Mouse (Mus musculus) MEL (cell line): Measurements from ENCODE around the gene Gm10053. TPM values are rescaled to one million over a fixed set of nuclear protein-coding genes. Genes with fewer than 3 reads are reported as not detected.

ENCODE experiments used
- DNase-seq: peaks from one replicate; pipeline ENCODE4 v3.0.0; 2011; ENCODE audit warnings: low read depth, low spot score
- H3K27ac ChIP-seq: 2 replicates; pipeline ENCODE4 v1.5.1; 2012; ENCODE audit warnings: low read depth, mild to moderate bottlenecking, control low read depth, low read length, moderate library complexity; ENCODE audit not compliant: control insufficient read depth
- H3K27me3 ChIP-seq, 2 experiments: fragments of 150-350 bp in 1 of 2; sonication (generic) in 1 of 2; 2 replicates each; pipeline ENCODE4 v1.6.1; 2012; ENCODE audit warnings: low read length in 2 of 2, mild to moderate bottlenecking in 2 of 2, improper control_type of control experiment in 1 of 2, moderate library complexity in 1 of 2; ENCODE audit not compliant: insufficient read depth in 2 of 2, control insufficient read depth in 1 of 2
- H3K36me3 ChIP-seq, 2 experiments: 2 replicates each; pipeline ENCODE4 v1.6.1; 2012 to 2014; ENCODE audit warnings: low read length in 2 of 2, improper control_type of control experiment in 1 of 2, inconsistent platforms in 1 of 2, mild to moderate bottlenecking in 1 of 2; ENCODE audit not compliant: insufficient read depth in 2 of 2, control insufficient read depth in 1 of 2
- H3K4me1 ChIP-seq, 2 experiments: fragments of 150-350 bp in 1 of 2; sonication (generic) in 1 of 2; 2 replicates each; pipeline ENCODE4 v1.6.1; 2012; ENCODE audit warnings: low read length in 2 of 2, improper control_type of control experiment in 1 of 2, mild to moderate bottlenecking in 1 of 2; ENCODE audit not compliant: insufficient read depth in 2 of 2, control insufficient read depth in 1 of 2
- H3K4me3 ChIP-seq, 2 experiments: fragments of 150-350 bp in 1 of 2; sonication (generic) in 1 of 2; 2 replicates each; pipeline ENCODE4 v1.5.1; 2012; ENCODE audit warnings: low read depth in 2 of 2, low read length in 2 of 2, mild to moderate bottlenecking in 2 of 2, moderate library complexity in 2 of 2, control low read depth in 1 of 2, improper control_type of control experiment in 1 of 2; ENCODE audit not compliant: control insufficient read depth in 1 of 2, insufficient read depth in 1 of 2
- H3K79me2 ChIP-seq: 2 replicates; pipeline ENCODE4 v1.6.1; 2012; ENCODE audit warnings: mild to moderate bottlenecking, low read length, moderate library complexity; ENCODE audit not compliant: control insufficient read depth, poor library complexity, insufficient read depth
- H3K9ac ChIP-seq: 2 replicates; pipeline ENCODE4 v1.6.1; 2012; ENCODE audit warnings: low read depth, mild to moderate bottlenecking, control low read depth, low read length, moderate library complexity; ENCODE audit not compliant: control insufficient read depth, poor library complexity, severe bottlenecking
- H3K9me3 ChIP-seq: fragments of 150-350 bp; sonication (generic); replicated peaks from 2 replicates; pipeline ENCODE4 v1.6.1; 2012; ENCODE audit warnings: mild to moderate bottlenecking, low read length, improper control_type of control experiment, moderate library complexity; ENCODE audit not compliant: insufficient read depth
- CHD1 ChIP-seq: IDR thresholded peaks from 2 replicates; pipeline ENCODE4 v1.6.1; 2012; ENCODE audit warnings: low read depth, mild to moderate bottlenecking, inconsistent platforms, low read length, improper control_type of control experiment
- CTCF ChIP-seq, 3 experiments: IDR thresholded peaks in 2 of 3; conservative IDR thresholded peaks in 1 of 3; 2 replicates each; pipeline ENCODE4 v1.5.1; 2011 to 2012; ENCODE audit warnings: low read length in 3 of 3, low read depth in 2 of 3, mild to moderate bottlenecking in 2 of 3, improper control_type of control experiment in 1 of 3, inconsistent platforms in 1 of 3, mixed read lengths in 1 of 3, moderate library complexity in 1 of 3; ENCODE audit not compliant: control insufficient read depth in 1 of 3, insufficient read depth in 1 of 3, poor library complexity in 1 of 3, severe bottlenecking in 1 of 3
- ELF1 ChIP-seq: IDR thresholded peaks from 2 replicates; pipeline ENCODE4 v1.6.1; 2014; ENCODE audit warnings: low read depth, mild to moderate bottlenecking, inconsistent platforms, low read length, improper control_type of control experiment, moderate library complexity
- EP300 ChIP-seq, 2 experiments: IDR thresholded peaks; 2 replicates each; pipeline ENCODE4 v1.6.1; 2011; ENCODE audit warnings: improper control_type of control experiment in 2 of 2, low read length in 2 of 2, low read depth in 1 of 2, mild to moderate bottlenecking in 1 of 2
- GABPA ChIP-seq: IDR thresholded peaks from 2 replicates; pipeline ENCODE4 v1.6.1; 2012; ENCODE audit warnings: low read depth, mild to moderate bottlenecking, inconsistent platforms, low read length, improper control_type of control experiment, moderate library complexity
- GATA1 ChIP-seq: IDR thresholded peaks from 2 replicates; pipeline ENCODE4 v1.6.1; 2011; ENCODE audit warnings: low read depth, low read length, improper control_type of control experiment
- KAT2A ChIP-seq: conservative IDR thresholded peaks from 2 replicates; pipeline ENCODE4 v1.6.1; 2012; ENCODE audit warnings: low read depth, low read length, improper control_type of control experiment, inconsistent platforms
- MAFK ChIP-seq: IDR thresholded peaks from 2 replicates; pipeline ENCODE4 v1.6.1; 2011; ENCODE audit warnings: low read depth, mild to moderate bottlenecking, low read length, improper control_type of control experiment, borderline replicate concordance
- MAX ChIP-seq: IDR thresholded peaks from 2 replicates; pipeline ENCODE4 v1.6.1; 2011; ENCODE audit warnings: low read length, improper control_type of control experiment
- MEF2A ChIP-seq: IDR thresholded peaks from 2 replicates; pipeline ENCODE4 v1.6.1; 2014; ENCODE audit warnings: low read depth, mild to moderate bottlenecking, inconsistent platforms, low read length, improper control_type of control experiment; ENCODE audit not compliant: poor library complexity, insufficient replicate concordance, severe bottlenecking; ENCODE audit errors: extremely low read depth
- MYC ChIP-seq: IDR thresholded peaks from 2 replicates; pipeline ENCODE4 v1.6.1; 2011; ENCODE audit warnings: low read depth, mild to moderate bottlenecking, low read length, improper control_type of control experiment, moderate library complexity
- NRF1 ChIP-seq: IDR thresholded peaks from 2 replicates; pipeline ENCODE4 v1.6.1; 2014; ENCODE audit warnings: low read depth, mild to moderate bottlenecking, inconsistent platforms, low read length, improper control_type of control experiment, moderate library complexity; ENCODE audit not compliant: poor library complexity, insufficient read depth, severe bottlenecking
- POLR2AphosphoS5 ChIP-seq: IDR thresholded peaks from 2 replicates; pipeline ENCODE4 v1.6.1; 2012; ENCODE audit warnings: low read depth, borderline replicate concordance, mild to moderate bottlenecking, inconsistent platforms, low read length, moderate library complexity, mixed read lengths
- RAD21 ChIP-seq: IDR thresholded peaks from 2 replicates; pipeline ENCODE4 v1.6.1; 2011; ENCODE audit warnings: mild to moderate bottlenecking, low read depth, low read length, improper control_type of control experiment
- SMC3 ChIP-seq: IDR thresholded peaks from 2 replicates; pipeline ENCODE4 v1.6.1; 2011; ENCODE audit warnings: low read depth, low read length, improper control_type of control experiment
- TBP ChIP-seq: IDR thresholded peaks from 2 replicates; pipeline ENCODE4 v1.8.0; 2011; ENCODE audit warnings: low read depth, low read length, improper control_type of control experiment
- TCF12 ChIP-seq: IDR thresholded peaks from 2 replicates; pipeline ENCODE4 v1.6.1; 2014; ENCODE audit warnings: low read depth, mild to moderate bottlenecking, inconsistent platforms, low read length, improper control_type of control experiment, moderate library complexity
- UBTF ChIP-seq: IDR thresholded peaks from 2 replicates; pipeline ENCODE4 v1.6.1; 2012; ENCODE audit warnings: low read depth, mild to moderate bottlenecking, inconsistent platforms, low read length, improper control_type of control experiment, moderate library complexity, borderline replicate concordance; ENCODE audit not compliant: insufficient read depth
- USF1 ChIP-seq: IDR thresholded peaks from 2 replicates; pipeline ENCODE4 v1.6.1; 2014; ENCODE audit warnings: low read depth, mild to moderate bottlenecking, inconsistent platforms, low read length, improper control_type of control experiment, moderate library complexity
- USF2 ChIP-seq, 2 experiments: IDR thresholded peaks; 2 replicates each; pipeline ENCODE4 v1.6.1; 2011 to 2012; ENCODE audit warnings: improper control_type of control experiment in 2 of 2, low read length in 2 of 2, borderline replicate concordance in 1 of 2, inconsistent platforms in 1 of 2, low read depth in 1 of 2, mild to moderate bottlenecking in 1 of 2; ENCODE audit not compliant: insufficient read depth in 1 of 2
- ZC3H11A ChIP-seq: IDR thresholded peaks from 2 replicates; pipeline ENCODE4 v1.6.1; 2012; ENCODE audit warnings: low read depth, mild to moderate bottlenecking, inconsistent platforms, low read length, improper control_type of control experiment
- ZKSCAN1 ChIP-seq: IDR thresholded peaks from 2 replicates; pipeline ENCODE4 v1.6.1; 2012; ENCODE audit warnings: low read depth, mild to moderate bottlenecking, inconsistent platforms, low read length, improper control_type of control experiment, moderate library complexity
- ZNF384 ChIP-seq: IDR thresholded peaks from 2 replicates; pipeline ENCODE4 v1.6.1; 2012; ENCODE audit warnings: low read depth, mild to moderate bottlenecking, inconsistent platforms, low read length, improper control_type of control experiment
- polyA plus RNA-seq, 2 experiments: library from polyadenylated mRNA; stranded (reverse) in 1 of 2; unstranded in 1 of 2; fragments of >175 nt in 1 of 2; fragments of >200 nt in 1 of 2; gene quantifications; 2 replicates each; pipeline versions ENCODE4 v1.2.1 to v1.2.4; 2012; ENCODE audit warnings: low replicate concordance in 2 of 2, low read depth in 1 of 2; ENCODE audit not compliant: insufficient read length in 2 of 2, insufficient read depth in 1 of 2, missing spikeins in 1 of 2
- total RNA-seq: library from RNA; depleted of rRNA; stranded (reverse); fragments of 300-350 nt; gene quantifications from 2 replicates; pipeline ENCODE4 v1.2.3, GENCODE M21; 2012

Gm10053 gene
- total and polyA plus RNA-seq, 3 experiments, result 173 to 277 TPM; not detected in 1

- no peak for TF ChIP-seq POLR2AphosphoS5
Observed at GRCm38 (mm10) chr19:24881237-24881636, 5.8 kb downstream of the Gm10053 start (continued).

GRCm38 (mm10) chr19:24885504-24885903 lies 10.0 kb downstream of the Gm10053 start:
- Histone ChIP-seq H3K36me3 (no peaks in the 10 kb centered on the region), H3K4me1 (no peaks in the 10 kb centered on the region), H3K79me2 (no peaks in the 10 kb centered on the region), H3K9ac (no peak overlapping the region)
- peak; percentile 64 for DNase-seq
- TF ChIP-seq SMC3 (peak; percentile 64), TCF12 (no peak), MAFK (no peak), CTCF (IDR thresholded peaks at IDR 0.05 in 2 of 3, conservative IDR thresholded peaks at IDR 0.05 in 1 of 3; ENCODE audit: control insufficient read depth in 1 of 3, insufficient read depth in 1 of 3, low read depth in 2 of 3, low read length in 3 of 3, poor library complexity in 1 of 3, severe bottlenecking in 1 of 3) (peak; percentile 69 to 77 (median 77)), GATA1 (no peak), ZC3H11A (peak; percentile 31; the same call in 1 of the 2 replicates), USF1 (no peak), RAD21 (peak; percentile 67)
- TF ChIP-seq, all 39 proteins: peak for 4
- Histone ChIP-seq H3K4me3 (no peak overlapping the region), H3K27me3 (no peaks in the 10 kb centered on the region), H3K9me3 (no peaks in the 10 kb centered on the region), H3K27ac (no peak overlapping the region)

DNA sequence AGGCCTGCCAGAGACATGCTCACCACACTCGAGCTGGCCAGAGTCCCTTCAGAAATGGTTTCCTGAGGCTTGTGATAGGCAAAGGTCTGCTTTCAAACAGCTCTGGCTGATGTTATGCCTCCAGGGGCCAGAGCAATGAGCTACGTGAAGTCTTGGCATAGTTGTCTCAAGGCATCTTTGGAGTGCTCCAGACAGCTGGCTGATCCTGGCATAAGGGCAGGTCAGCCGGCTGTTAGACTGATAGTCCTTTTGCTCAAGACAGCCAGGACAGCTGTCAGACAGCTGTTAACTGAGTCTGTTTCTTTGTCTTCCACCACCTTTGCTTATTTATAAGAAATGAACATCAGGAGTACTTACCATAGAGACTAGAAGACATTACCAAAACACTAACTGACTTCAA lies 11.4 kb downstream of the Gm10053 start:
- DNase-seq, result no peak
- Histone ChIP-seq H3K9ac (no peak overlapping the region), H3K27me3 (no peaks in the 10 kb centered on the region), H3K4me3 (no peak overlapping the region), H3K27ac (no peak overlapping the region), H3K4me1 (no peaks in the 10 kb centered on the region), H3K36me3 (no peaks in the 10 kb centered on the region), H3K79me2 (no peaks in the 10 kb centered on the region), H3K9me3 (no peaks in the 10 kb centered on the region)
- TF ChIP-seq CHD1 (no peak), TCF12 (no peak), KAT2A (no peak), NRF1 (no peak), MYC (no peak), USF2 (IDR thresholded peaks at IDR 0.05; ENCODE audit: borderline replicate concordance in 1 of 2, insufficient read depth in 1 of 2, low read depth in 1 of 2, low read length in 2 of 2) (no peak), UBTF (no peak), MEF2A (no peak), ELF1 (no peak), EP300 (IDR thresholded peaks at IDR 0.05; ENCODE audit: low read depth in 1 of 2, low read length in 2 of 2) (no peak), ZKSCAN1 (no peak), SMC3 (no peak), GABPA (no peak), ZNF384 (no peak), MAX (no peak), MAFK (no peak), TBP (no peak), RAD21 (no peak)
